Mouse (Mus musculus) kidney, embryonic 14.5 days (tissue): ENCODE measurements around the gene Ano10. TPM values are rescaled to one million over a fixed set of nuclear protein-coding genes. Genes with fewer than 3 reads are reported as not detected.

ENCODE experiments used
- ATAC-seq: fragments of 200-750 bp; cut with Nextera tagmentation; 2 replicates; pipeline ENCODE4 v1.8.0; 2017; ENCODE audit warnings: moderate number of reproducible peaks, mild to moderate bottlenecking, moderate TSS enrichment, moderate library complexity; ENCODE audit not compliant: low FRiP score, low TSS enrichment
- H3K27ac ChIP-seq: fragments of 300-500 bp; sonication (generic); 2 replicates; pipeline ENCODE4 v1.5.1; 2014; ENCODE audit warnings: low read depth, mild to moderate bottlenecking, low read length, moderate library complexity, mixed read lengths
- H3K27me3 ChIP-seq: fragments of 300-500 bp; sonication (generic); 2 replicates; pipeline ENCODE4 v1.6.1; 2014; ENCODE audit warnings: mild to moderate bottlenecking, low read length; ENCODE audit not compliant: control insufficient read depth, insufficient read depth
- H3K36me3 ChIP-seq: fragments of 300-500 bp; sonication (generic); 2 replicates; pipeline ENCODE4 v1.6.1; 2014; ENCODE audit warnings: low read length, mixed read lengths; ENCODE audit not compliant: control insufficient read depth, insufficient read depth
- H3K4me1 ChIP-seq: fragments of 300-500 bp; sonication (generic); 2 replicates; pipeline ENCODE4 v1.6.1; 2014; ENCODE audit warnings: low read length, mixed read lengths; ENCODE audit not compliant: control insufficient read depth, insufficient read depth
- H3K4me2 ChIP-seq: fragments of 300-500 bp; sonication (generic); replicated peaks from 2 replicates; pipeline ENCODE4 v1.6.1; 2014; ENCODE audit warnings: low read depth, mild to moderate bottlenecking, low read length
- H3K4me3 ChIP-seq: fragments of 300-500 bp; sonication (generic); 2 replicates; pipeline ENCODE4 v1.5.1; 2014; ENCODE audit warnings: mild to moderate bottlenecking, low read length
- H3K9ac ChIP-seq: fragments of 300-500 bp; sonication (generic); 2 replicates; pipeline ENCODE4 v1.6.1; 2014; ENCODE audit warnings: low read depth, mild to moderate bottlenecking, low read length, moderate library complexity
- H3K9me3 ChIP-seq: fragments of 300-500 bp; sonication (generic); 2 replicates; pipeline ENCODE4 v1.6.1; 2016; ENCODE audit warnings: low read length; ENCODE audit not compliant: control insufficient read depth
- whole genome bisulfite sequencing: fragments of 180-500 bp; shearing (Covaris S2); extraction: QIAGEN DNeasy Blood & Tissue Kit; methylation state at CpG from one replicate; pipeline ENCODE4 v1.1.7; 2014; 5-methylcytosine and 5-hydroxymethylcytosine counted together
- polyA plus RNA-seq: library from polyadenylated mRNA; unstranded; fragments of >200 nt; fragmentation: Nextera tagmentation; extraction: Ambion mirVana; gene quantifications from 2 replicates; pipeline ENCODE4 v1.2.1, GENCODE M21; 2014

Gene Ano10
- polyA plus RNA-seq = 22.5 and 37.0 TPM in 2 replicates

DNA sequence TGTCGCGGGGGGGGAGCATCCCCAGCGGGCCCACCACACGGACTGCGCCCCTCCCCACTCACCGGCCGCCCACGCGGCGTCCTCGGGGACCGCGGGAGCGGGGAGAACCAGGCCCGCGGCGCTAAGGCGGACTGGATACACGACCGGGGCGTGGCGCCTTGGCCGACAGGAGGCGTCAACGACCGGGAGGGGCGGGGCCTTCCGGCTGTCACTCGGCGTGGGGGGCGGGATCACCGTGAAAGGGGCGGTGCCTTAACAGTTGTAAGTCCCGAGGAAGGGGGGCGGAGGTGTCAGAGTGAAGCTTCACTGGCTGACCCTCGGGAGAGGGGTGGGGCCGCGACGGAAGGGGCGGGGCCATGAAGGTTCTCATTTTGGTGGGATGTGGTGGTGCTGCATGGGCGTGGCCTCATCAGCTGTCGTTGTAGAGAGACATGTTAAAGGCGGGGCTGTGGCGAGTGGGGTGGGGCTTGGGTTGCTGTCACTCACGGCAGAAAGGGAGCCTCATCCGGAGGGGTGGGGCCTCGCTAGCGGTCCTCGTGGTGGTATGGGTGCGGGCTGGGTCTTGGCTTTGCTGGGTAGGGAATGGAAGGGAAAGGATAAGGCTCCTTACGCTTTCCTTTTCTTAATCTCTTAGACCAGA lies at the start of gene Ano10:
TSS of gene Ano10 (minus strand) at position 182 of the 640 bp plus-strand sequence.
- Histone ChIP-seq H3K36me3 (no peaks in the 10 kb centered on the region), H3K27me3 (no peaks in the 10 kb centered on the region), H3K4me1 (peaks cover 5% of the 10 kb centered on the region; the same call in 1 of the 2 replicates), H3K4me3 (peak within 1 kb of the TSS; percentile 66), H3K9me3 (no peaks in the 10 kb centered on the region), H3K4me2 (peak within 1 kb of the TSS; percentile 74), H3K27ac (peak within 1 kb of the TSS; percentile 33; the same call in 1 of the 2 replicates), H3K9ac (peak within 1 kb of the TSS; percentile 77)
- ATAC-seq = peak; percentile 97
- WGBS = under 1% methylated on average over 50 of the region's 51 CpGs

DNA sequence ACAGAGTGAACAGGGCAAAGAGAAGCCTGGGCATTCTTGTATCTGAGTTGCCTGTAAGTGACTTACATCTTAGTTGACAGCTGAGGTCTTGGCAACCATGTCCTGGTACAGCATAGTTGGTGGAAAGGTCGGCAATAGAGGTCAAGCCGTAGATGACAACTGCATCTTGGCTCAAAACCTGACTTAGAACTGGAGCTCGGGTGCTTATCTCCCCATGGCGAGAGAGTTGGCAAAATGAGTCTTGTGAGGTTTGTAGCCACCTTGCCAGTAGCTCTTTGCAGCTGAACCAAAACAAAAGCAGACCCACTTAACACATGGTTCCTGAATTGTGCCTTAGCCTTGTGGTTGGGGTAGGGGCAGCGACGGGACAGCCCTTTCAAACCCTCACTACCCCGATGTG lies 49.2 kb upstream of the Ano10 start:
- Histone ChIP-seq H3K9ac (no peak overlapping the region), H3K9me3 (no peaks in the 10 kb centered on the region), H3K4me1 (no peaks in the 10 kb centered on the region), H3K36me3 (no peaks in the 10 kb centered on the region), H3K27me3 (no peaks in the 10 kb centered on the region), H3K27ac (no peak overlapping the region), H3K4me2 (no peak overlapping the region), H3K4me3 (no peak overlapping the region)
- no peak for ATAC-seq
- 83% methylated on average over 7 of the region's 7 CpGs for WGBS

DNA sequence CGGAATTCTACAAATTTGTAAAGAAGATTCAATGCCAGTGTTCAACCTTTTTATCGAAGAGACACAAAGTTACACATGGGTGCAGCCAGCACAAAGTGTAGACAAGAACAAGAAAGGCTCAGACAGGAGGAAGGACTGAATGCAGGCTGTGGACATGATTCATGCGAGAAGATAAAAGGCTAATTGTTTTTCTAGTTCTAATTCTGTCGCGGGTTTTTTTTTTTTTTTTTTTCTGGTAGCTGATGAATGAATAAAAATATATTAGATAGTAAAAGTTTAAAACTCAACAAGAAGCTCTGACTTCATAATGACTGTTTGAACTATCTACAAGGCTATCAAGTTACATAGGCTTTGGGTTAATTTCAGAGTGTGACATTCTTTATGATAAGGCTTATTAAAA lies 45.7 kb upstream of the Ano10 start:
- no peak overlapping the region for H3K4me2 ChIP-seq
- WGBS = 63% methylated on average over 5 of the region's 5 CpGs
- H3K27me3 ChIP-seq = no peaks in the 10 kb centered on the region
- no peaks in the 10 kb centered on the region for H3K9me3 ChIP-seq
- no peak overlapping the region for H3K4me3 ChIP-seq
- no peaks in the 10 kb centered on the region for H3K4me1 ChIP-seq
- H3K9ac ChIP-seq = no peak overlapping the region
- no peaks in the 10 kb centered on the region for H3K36me3 ChIP-seq
- no peak for ATAC-seq
- no peak overlapping the region for H3K27ac ChIP-seq

DNA sequence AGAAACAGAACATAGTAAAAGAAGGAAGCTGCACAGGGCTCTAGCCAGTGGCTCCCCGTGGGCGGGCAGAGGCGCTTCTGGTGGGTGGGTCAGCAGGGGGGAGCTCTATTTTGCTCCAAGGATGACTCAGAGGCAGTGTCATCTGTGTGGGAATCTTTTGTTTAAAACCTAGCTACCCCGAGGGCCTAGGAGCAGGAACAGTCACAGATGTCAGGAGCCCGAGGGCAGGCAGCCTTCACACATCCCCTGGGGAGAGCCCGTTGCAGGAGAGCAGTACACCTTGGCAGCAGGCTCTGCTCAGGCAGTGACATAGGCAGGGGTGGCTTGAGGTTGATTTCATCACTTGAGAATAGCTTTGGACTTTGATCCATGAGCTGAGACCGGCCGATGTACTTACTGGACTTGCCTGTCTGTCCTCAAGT lies 43.3 kb upstream of the Ano10 start:
- no peak overlapping the region for H3K9ac ChIP-seq
- H3K36me3 ChIP-seq = no peaks in the 10 kb centered on the region
- no peak for ATAC-seq
- no peaks in the 10 kb centered on the region for H3K9me3 ChIP-seq
- no peaks in the 10 kb centered on the region for H3K4me1 ChIP-seq
- no peak overlapping the region for H3K27ac ChIP-seq
- no peak overlapping the region for H3K4me3 ChIP-seq
- no peaks in the 10 kb centered on the region for H3K27me3 ChIP-seq
- no peak overlapping the region for H3K4me2 ChIP-seq
- 50% methylated on average over 8 of the region's 8 CpGs for WGBS

DNA sequence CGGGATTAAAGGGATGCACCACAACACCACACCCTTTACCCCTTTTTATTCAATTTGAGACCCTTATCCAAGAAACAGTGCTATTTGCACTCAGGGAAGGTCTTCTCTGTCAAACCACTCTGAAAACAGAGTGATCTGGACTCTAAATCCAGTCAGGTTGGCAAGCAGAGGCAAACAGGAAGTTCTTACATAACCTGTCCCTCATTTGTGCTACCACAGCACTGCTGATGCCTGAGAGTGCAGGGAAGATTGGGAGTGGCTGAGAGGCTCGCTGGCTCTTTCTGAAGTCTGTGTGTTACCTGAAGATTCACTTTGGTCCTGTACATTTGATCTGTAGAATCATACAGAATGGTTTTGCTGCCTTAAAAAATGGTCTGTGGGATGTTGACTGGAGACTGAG lies 42.5 kb upstream of the Ano10 start:
- WGBS = 74% methylated on average over 2 of the region's 2 CpGs

DNA sequence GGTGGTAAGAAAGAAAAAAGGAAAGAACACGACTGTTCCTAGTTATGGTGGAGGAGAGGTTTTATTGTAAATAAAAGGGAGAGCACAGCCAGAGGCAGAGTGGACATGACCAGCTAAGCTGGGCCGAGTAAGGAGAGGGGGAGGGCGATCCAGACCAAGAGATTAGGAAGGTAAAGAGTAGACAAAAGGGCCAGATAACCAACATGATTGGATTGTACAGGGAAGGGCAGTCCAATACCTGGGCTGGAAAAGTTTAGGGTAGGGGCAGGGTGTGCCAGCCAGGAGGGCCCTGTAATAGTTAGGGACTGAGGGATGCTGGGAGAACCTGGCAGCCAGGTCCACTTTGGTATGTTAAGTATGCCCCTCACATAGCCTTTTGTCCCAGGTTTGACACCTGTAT lies 34.0 kb upstream of the Ano10 start:
- Histone ChIP-seq H3K4me3 (no peak overlapping the region), H3K4me1 (no peaks in the 10 kb centered on the region), H3K36me3 (no peaks in the 10 kb centered on the region), H3K9ac (no peak overlapping the region), H3K4me2 (no peak overlapping the region), H3K9me3 (no peaks in the 10 kb centered on the region), H3K27me3 (no peaks in the 10 kb centered on the region), H3K27ac (no peak overlapping the region)
- no peak for ATAC-seq
- 76% methylated on average over 3 of the region's 3 CpGs for WGBS

More for the DNA sequence above, 42.5 kb upstream of the Ano10 start:
- Histone ChIP-seq H3K9ac (no peak overlapping the region), H3K4me2 (no peak overlapping the region), H3K27me3 (no peaks in the 10 kb centered on the region), H3K9me3 (no peaks in the 10 kb centered on the region), H3K36me3 (no peaks in the 10 kb centered on the region), H3K4me1 (no peaks in the 10 kb centered on the region), H3K27ac (no peak overlapping the region), H3K4me3 (no peak overlapping the region)
- no peak for ATAC-seq

DNA sequence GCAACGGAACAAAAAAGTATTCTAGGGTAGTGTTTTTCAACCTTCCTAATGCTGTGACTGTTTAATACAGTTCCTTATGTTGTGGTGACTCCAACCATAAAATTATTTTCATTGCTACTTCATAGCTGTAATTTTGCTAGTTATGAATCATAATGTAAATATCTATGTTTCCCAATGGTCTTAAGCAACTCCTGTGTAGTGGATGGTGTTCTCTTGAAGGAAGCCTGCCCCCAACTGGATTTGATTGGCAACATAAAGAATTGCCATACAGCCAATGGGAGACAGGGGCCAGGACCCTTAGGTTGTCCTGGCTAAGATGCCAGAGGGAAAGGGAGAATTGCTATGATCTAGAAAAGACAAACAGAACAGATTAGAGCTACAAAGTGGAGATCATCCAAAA lies 31.8 kb upstream of the Ano10 start:
- no peak for ATAC-seq
- Histone ChIP-seq H3K4me1 (no peaks in the 10 kb centered on the region), H3K9ac (no peak overlapping the region), H3K27me3 (no peaks in the 10 kb centered on the region), H3K27ac (no peak overlapping the region), H3K9me3 (no peaks in the 10 kb centered on the region), H3K4me3 (no peak overlapping the region), H3K36me3 (no peaks in the 10 kb centered on the region), H3K4me2 (no peak overlapping the region)
- 98% methylated on average over 1 of the region's 1 CpGs for WGBS

DNA sequence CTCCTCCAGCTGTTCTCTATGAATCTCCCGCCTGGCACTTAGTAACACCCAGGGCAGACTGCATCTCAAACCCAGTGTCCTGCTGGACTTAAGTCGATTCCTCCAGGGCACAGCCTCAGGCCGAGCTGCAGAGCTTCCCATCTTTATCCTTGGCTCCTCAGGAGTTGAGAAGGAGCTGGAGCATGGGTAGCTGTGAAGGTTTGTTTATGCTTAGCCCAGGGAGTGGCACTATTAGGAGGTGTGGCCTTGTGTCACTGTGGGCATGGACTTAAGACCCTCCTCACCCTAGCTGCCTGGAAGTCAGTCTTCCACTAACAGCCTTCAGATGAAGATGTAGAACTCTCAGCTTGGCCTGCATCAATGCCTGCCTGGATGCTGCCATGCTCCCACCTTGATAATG lies 28.1 kb upstream of the Ano10 start:
- 69% methylated on average over 3 of the region's 3 CpGs for WGBS
- no peak for ATAC-seq

DNA sequence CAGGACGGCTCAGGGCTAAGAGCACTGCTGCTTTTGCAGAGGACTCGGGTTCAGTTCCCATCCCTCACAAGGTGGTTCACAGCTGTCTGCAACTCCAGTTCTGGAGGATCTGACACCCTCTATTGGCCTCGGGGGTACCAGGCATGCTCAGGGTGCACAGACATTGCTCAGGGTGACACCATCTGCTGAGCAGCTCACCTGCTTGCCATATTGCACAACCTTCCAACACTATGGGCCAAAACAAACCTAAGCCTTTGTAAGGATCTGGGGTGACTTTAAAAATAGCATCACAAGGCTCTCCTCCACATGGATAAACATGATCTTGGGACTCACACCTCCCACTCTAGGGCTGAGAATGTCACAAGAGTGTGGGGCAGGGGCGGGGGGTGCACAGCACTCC lies 26.4 kb upstream of the Ano10 start:
- 90% methylated on average over 4 of the region's 4 CpGs for WGBS
- Histone ChIP-seq H3K36me3 (no peaks in the 10 kb centered on the region), H3K4me3 (no peak overlapping the region), H3K27me3 (no peaks in the 10 kb centered on the region), H3K27ac (no peak overlapping the region), H3K9me3 (no peaks in the 10 kb centered on the region), H3K4me2 (no peak overlapping the region), H3K9ac (no peak overlapping the region), H3K4me1 (no peaks in the 10 kb centered on the region)
- ATAC-seq = no peak

More for the DNA sequence above, 28.1 kb upstream of the Ano10 start:
- no peak overlapping the region for H3K4me2 ChIP-seq
- no peaks in the 10 kb centered on the region for H3K4me1 ChIP-seq
- H3K9ac ChIP-seq = no peak overlapping the region
- H3K36me3 ChIP-seq = no peaks in the 10 kb centered on the region
- no peaks in the 10 kb centered on the region for H3K9me3 ChIP-seq
- H3K27ac ChIP-seq = no peak overlapping the region
- H3K27me3 ChIP-seq = no peaks in the 10 kb centered on the region
- no peak overlapping the region for H3K4me3 ChIP-seq
